Mouse (Mus musculus): ENCODE measurements around the gene Adgrv1.

- TF ChIP-seq CTCF (conservative IDR thresholded peaks at IDR 0.05 in 1 of 2, IDR thresholded peaks at IDR 0.05 in 1 of 2; ENCODE audit: low read depth in 2 of 2, low read length in 2 of 2), result no peak
- TF ChIP-seq RCOR1 (conservative IDR thresholded peaks at IDR 0.05; ENCODE audit: low read depth, low read length), result no peak
- TF ChIP-seq ZC3H11A (IDR thresholded peaks at IDR 0.05; ENCODE audit: low read depth, low read length), result no peak
- no peak for TF ChIP-seq SIN3A (IDR thresholded peaks at IDR 0.05; ENCODE audit: low read length)
- no peak for TF ChIP-seq NELFE (IDR thresholded peaks at IDR 0.05; ENCODE audit: low read depth, low read length)
- TF ChIP-seq E2F4 (IDR thresholded peaks at IDR 0.05; ENCODE audit: insufficient replicate concordance, low read depth, low read length), result no peak
- TF ChIP-seq TCF12 (IDR thresholded peaks at IDR 0.05; ENCODE audit: low read depth, low read length), result no peak
- TF ChIP-seq TBP (conservative IDR thresholded peaks at IDR 0.05; ENCODE audit: low read depth, low read length), result no peak
- TF ChIP-seq MXI1 (IDR thresholded peaks at IDR 0.05; ENCODE audit: low read depth, low read length), result no peak
- TF ChIP-seq UBTF (IDR thresholded peaks at IDR 0.05; ENCODE audit: low read depth, low read length), result no peak
- TF ChIP-seq MEF2A (IDR thresholded peaks at IDR 0.05; ENCODE audit: borderline replicate concordance, low read depth, low read length), result 0 out of 2 replicates have a peak, but pooled peaks have one; percentile 26
Observed at GRCm38 (mm10) chr13:81142268-81142884, 490.6 kb downstream of the Adgrv1 start.

Measured in CH12.LX (cell line).